Mouse (Mus musculus): Measurements from ENCODE around the gene Ppp1r18.
"Not testable (repeated sequence)": the region's sequence is repeated elsewhere in the genome, so short reads cannot be mapped to it uniquely, and the experiment has no call there.

Gene Ppp1r18

DNA sequence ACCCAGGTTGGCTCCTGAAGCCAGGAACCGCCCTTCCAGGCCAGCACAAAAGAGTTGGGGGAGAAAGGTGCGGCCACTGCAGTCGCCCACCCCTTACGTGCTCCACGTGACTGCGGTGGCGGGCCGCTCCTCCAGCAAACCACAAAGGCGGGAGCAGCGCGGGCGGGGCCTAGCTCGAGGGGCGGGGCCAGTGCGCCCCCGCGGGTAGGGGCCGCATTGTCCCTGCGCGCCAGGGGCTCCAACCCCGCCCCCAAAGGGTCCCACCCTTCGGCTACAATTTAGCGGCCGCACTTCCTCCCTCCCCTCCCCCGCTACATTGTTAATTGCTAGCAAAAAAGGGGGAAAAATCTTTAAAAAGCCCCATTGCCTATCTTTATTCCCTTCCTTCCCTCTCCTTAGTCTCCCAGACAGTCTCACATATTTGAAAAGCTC lies 28.4 kb upstream of the Ppp1r18 start:
- DNase-seq (ENCODE audit: low spot score) = peak; percentile 75

DNA sequence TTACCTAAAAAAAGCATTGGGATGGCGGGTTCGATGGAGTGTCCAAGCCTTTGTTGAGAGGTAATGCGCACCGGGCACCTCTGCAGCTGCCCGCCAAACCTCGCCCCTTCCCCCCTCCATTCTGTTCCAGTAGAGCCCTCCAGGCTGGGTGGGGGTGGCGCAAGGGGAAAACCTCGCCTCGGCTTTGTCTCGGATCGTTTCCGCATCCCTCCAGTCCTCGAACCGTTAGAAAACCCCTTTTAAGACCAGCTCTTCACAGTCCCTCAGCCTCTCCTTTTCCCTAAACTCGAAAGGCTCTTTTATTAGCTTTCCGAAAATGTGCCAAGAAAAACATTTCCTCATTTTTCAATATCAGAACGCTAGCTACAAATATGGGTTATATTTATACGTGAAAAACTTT lies 27.9 kb upstream of the Ppp1r18 start:
- no peak for DNase-seq (ENCODE audit: low spot score)

DNA sequence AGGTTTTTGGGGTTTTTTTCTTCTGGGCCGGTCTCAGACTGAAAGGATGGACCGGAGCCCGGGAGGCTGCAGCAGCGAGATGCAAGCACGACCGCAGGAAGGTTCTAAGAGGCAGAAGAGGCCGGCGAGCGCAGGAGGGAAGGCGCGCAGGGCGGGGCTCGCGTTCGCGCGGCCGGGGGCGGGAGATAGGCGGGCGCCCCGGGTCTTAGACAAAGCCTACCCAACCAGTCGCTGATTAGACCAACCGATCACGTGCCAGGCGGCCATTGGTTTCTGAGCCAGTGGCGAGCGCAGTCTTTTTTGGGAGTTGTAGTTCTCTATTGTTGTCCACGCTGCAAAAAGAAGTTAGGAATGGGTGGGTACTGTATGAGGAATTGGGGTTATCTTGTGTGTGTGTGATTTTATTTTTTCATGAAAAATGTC lies 27.3 kb upstream of the Ppp1r18 start, which contains the start of gene Tubb5:
Gene Tubb5, minus strand, starts transcription at position 185 of the 423 bp plus-strand sequence.
- DNase-seq (ENCODE audit: low spot score) = peak; percentile 95

- DNase-seq (ENCODE audit: low spot score) = no peak
These were observed 26.8 kb upstream of the Ppp1r18 start for GRCm38 (mm10) chr17:35838570-35838969.

GRCm38 (mm10) chr17:35839002-35839401 lies 26.4 kb upstream of the Ppp1r18 start:
- DNase-seq (ENCODE audit: low spot score) = not testable (repeated sequence)

DNA sequence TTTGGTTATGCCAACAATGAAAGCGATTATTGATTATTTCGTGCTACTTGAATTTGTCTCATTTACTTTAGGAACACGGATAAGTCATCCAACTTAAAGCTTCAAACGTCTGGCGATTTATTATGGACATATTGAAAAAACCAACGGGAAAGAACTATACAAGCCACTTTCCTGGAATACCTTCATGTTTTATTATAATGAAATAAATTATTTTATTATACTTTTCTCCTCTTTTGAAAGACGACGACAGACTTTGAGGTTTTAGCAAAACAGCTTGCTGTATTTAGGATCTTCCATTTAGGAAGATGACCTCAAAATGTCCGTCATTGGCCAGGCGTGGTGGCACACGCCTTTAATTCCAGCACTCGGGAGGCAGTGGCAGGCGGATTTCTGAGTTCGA lies 24.8 kb upstream of the Ppp1r18 start:
- no peak for DNase-seq (ENCODE audit: low spot score)

GRCm38 (mm10) chr17:35841076-35841950 lies 24.1 kb upstream of the Ppp1r18 start, which contains the start of gene Mdc1:
Mdc1 (plus strand) TSS chr17:35841515.
- DNase-seq (ENCODE audit: low spot score) = peak; percentile 100

DNA sequence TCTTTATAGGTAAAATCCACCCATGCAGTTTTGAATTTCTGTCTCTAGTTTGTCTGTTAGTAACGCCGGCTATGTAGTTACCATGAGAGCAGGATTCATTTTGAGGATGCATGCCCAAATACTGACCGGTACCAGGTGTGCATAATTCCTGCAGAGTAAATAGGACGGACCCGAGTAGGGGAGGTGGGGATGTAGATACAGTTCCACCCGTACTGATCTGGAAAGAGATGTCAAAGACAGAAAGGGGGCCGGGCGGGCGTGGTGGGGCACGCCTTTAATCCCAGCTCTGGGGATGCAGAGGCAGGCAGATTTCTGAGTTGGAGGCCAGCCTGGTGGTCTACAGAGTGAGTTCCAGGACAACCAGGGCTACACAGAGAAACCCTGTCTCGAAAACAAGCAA lies 23.4 kb upstream of the Ppp1r18 start:
- DNase-seq (ENCODE audit: low spot score) = no peak

DNA sequence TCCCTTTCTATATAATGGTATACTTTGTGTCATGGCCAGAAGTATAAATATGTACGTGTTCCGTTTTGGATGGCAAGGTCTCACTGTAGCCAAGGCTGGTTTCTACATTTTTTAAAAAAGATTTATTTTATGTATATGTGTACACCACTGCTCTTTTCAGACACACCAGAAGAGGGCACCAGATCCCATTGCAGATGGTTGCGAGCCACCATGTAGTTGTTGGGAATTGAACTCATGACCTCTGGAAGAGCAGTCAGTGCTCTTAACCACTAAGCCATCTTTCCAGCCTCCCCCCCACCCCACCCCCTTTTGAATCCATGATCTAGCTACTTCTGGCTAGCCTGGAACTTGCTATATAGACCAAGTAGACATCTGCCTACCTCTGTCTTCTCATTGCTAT lies 21.9 kb upstream of the Ppp1r18 start:
- no peak for DNase-seq (ENCODE audit: low spot score)

GRCm38 (mm10) chr17:35848112-35848511 lies 17.3 kb upstream of the Ppp1r18 start:
- no peak for DNase-seq (ENCODE audit: low spot score)

DNA sequence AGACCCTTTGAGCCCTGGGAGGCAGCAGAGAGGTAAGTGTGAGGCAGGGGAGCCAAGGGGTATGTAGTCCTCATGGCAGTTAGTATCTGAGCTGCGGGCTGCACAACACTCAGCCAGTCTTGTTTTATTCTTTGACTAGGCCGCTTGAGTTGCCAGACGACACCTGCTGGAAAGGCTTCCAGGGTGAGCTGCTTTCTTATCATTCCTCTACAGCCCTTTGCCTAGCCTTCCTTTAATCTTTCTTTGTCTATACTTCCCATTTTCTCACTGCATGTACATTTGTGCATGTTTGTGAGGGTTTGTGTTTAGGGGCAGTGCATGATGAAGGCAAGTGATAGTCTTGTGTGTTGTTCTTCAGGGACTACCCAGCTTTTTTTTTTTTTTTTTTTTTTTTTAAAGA lies 14.4 kb upstream of the Ppp1r18 start:
- no peak for DNase-seq (ENCODE audit: low spot score)

DNA sequence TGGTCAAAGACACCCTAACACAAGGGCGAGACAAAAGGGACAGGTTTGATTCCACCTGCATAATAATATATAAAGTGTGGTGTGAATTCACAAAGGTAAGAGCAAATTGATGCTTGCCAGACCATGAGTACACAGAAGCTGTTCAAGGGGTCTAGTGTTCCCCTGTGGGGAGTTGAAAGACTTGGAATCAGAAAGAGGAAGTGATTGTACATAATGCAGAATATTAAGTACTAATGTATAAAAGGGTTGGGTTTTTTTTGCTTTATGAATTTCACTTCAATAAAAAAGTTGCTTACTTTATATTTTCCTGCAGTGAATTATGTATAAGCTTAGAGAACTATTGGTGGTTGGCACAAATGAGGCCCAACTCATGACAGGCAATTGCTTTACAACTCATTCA lies 6.0 kb upstream of the Ppp1r18 start:
- no peak for DNase-seq (ENCODE audit: low spot score)

GRCm38 (mm10) chr17:35859835-35860234 lies 5.6 kb upstream of the Ppp1r18 start:
- DNase-seq (ENCODE audit: low spot score) = no peak

DNA sequence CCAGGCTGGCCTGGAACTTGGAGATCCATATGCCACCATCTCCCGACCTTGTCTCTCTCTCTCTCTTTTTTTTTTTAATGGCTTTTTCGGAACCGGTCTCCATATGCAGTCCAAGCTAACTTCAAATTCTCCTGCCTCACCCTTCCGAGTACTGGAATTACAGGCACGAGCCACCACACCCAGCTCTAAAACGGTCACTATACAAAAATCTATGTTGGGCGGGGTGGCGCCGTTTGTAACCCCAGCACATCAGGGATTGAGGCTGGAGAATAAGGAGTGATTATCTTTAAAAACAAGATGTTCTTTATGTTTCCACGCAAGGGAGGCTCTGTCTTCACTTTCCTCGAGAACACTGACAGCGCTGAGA lies 4.6 kb upstream of the Ppp1r18 start:
- no peak for DNase-seq (ENCODE audit: low spot score)

- DNase-seq (ENCODE audit: low spot score) = no peak
These were observed 4.1 kb upstream of the Ppp1r18 start, which contains the start of gene Nrm for GRCm38 (mm10) chr17:35861198-35861857. Nrm (plus strand) TSS chr17:35861318.

DNA sequence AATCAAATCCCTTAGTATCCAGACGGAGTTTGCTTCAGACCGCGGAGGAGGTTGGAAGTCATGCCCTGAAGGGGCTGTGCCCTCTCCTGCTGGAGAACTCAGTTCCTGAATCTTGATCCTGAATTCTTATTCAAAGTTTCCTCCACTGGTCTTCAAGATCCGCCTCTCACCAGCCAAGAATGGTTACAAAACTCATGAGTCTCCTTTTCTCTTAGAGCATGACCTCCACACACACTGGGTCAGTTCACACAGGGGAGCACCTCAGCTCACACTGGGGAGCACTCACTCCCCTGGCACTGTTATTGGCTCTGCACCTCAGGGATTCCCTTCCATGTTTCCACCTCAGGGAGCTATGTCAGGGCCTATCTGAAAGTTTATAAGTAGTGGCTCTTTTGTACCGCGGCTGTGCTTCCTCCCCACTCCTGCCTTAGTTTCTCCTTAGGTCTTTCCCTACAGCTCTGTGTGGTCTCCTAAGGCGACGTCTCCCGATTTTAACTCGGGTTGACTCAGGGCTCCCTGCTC lies 500 bp upstream of the Ppp1r18 start:
- no peak for DNase-seq (ENCODE audit: low spot score)

DNA sequence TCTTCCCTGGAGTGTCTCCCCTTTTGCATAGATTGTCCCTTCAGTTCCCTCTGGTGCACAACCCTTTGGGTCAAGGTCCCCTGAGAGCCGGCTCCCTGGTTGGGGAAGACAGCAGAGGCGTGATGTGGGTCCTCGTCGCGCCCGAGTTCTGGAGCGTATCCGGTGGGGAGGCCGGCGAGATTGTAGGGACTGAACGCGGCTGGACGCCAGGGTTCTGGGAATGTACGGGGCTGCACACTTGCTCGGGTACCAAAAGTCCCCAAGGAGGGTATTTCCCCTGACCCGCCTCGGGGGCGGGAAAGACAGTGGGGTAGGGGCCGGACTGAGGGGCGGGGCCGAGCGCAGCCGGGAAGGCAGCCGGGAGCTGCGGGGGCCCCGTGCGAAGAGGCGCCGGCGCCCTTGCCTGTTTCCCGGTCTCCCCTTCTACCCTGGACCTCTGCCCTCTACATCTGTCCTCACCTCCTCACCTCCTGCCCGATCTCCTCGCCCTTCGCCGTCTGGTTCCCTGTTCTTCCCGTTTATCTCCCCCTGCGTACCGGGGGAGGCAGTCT lies 963 bp downstream of the Ppp1r18 start:
- no peak for DNase-seq (ENCODE audit: low spot score)

- no peak for DNase-seq (ENCODE audit: low spot score)
These were observed 1.8 kb downstream of the Ppp1r18 start for GRCm38 (mm10) chr17:35866911-35867890.

DNA sequence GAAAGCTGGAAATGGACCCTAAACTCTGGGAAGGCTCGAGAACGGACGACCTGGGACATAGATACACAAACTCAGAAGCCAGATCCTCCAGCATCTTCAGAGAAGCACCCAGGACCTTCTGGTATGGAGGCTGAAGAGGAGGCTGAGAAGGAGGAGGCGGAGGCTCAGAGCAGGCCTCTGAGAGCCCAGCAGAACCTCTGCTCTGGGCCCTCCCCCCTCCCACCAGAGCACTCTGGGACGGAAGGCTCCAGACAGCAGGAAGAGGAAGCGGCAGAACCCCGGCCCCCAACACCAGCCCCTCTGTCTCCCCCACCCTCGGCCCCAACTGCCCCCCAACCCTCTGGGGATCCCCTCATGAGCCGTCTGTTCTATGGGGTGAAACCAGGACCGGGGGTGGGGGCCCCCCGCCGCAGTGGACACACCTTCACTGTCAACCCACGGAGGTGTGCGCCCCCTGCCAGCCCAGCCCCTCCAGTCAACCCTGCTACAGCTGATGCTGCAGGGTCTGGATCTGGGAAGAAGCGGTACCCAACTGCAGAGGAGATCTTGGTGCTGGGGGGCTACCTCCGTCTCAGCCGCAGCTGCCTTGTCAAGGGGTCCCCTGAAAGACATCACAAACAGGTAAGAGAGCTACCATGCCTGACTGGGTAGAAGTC lies 2.9 kb downstream of the Ppp1r18 start:
- DNase-seq (ENCODE audit: low spot score) = no peak

DNA sequence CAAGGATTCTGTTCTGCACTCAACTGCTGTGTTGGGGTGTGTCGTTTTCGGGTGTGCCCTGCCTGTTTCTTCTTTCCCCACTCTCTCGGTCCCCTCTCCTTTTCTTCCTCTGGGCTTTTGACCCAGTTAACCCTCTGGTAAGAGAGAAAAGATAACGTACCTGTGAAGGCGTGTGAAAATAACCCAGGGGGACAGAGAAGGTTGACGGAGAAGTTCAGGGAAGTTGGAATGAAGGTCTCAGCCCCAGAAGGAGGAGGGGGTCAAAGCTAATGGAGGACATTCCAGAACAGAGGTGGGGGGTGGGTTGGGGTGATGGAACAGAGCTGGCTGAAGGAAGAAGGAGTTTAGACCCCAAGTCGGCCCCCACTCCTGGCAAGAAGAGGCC lies 3.6 kb downstream of the Ppp1r18 start:
- no peak for DNase-seq (ENCODE audit: low spot score)
